Mouse (Mus musculus): Measurements from ENCODE around the gene Kirrel3.

Kirrel3 gene

GRCm38 (mm10) chr9:34603750-34604149, 118.1 kb downstream of the Kirrel3 start:
- DNase-seq (ENCODE audit: low spot score) = no peak

DNA sequence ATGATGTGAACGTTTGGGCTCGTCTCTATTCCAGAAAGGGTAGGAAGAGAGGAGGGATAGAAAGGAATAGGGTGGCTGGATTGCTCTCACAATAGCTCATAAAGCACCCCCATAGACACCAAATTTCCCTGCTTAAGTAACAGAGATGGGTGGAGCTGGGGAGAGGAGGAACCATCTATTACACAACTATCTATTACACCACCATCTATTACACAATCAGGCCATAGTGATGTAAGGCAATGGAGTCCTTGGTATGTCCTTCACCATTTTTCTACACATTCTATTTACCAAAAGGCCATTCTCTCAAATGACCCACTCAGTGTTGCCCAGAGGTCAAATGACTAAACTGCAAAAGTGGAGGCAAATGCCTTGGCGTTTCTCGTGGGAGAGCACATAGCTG, 119.2 kb downstream of the Kirrel3 start:
- DNase-seq (ENCODE audit: low spot score) = no peak

- no peak for DNase-seq (ENCODE audit: low spot score)
These were observed 119.8 kb downstream of the Kirrel3 start for GRCm38 (mm10) chr9:34605486-34605885.

DNA sequence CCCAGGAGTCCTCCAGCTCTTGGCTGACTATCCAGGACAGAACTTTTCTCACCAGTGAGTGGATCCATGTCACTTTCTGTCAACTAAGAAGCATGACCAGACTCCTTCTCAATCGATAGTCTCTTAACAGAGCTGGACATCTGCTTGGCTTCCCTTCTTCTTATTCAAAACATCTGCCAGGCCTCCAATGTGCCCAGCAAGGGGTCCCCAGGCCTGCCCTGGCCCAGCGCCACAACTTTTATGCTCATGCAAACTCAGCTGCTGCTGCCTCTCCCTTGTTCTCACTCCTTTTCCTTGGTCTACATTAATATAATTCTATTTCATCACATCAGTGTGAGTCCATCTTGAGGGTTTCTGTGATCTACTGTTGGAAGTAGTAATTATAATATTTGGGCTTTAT, 122.3 kb downstream of the Kirrel3 start:
- DNase-seq (ENCODE audit: low spot score) = no peak

GRCm38 (mm10) chr9:34612886-34613769, 127.4 kb downstream of the Kirrel3 start:
- DNase-seq (ENCODE audit: low spot score) = no peak

- no peak for DNase-seq (ENCODE audit: low spot score)
These were observed 132.4 kb downstream of the Kirrel3 start for GRCm38 (mm10) chr9:34618099-34618498.

DNA sequence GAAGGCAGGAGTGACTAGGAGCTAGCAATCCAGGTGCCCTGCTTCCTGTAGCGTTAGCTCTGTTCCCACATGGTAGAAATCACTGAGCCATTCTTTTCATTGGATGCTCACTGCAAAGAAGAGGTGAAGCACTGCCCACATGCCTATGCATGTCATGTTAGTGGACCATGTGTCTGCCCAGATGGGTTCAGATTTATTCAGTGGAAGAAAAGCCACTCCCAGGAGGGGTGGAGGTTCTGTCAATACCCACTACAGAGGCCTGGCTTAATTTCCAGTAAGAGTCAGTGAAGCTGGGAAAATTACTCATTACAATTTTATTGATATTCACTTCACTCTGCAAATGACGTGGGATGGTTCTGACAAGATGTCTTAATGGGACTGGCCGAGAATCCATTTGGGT, 134.2 kb downstream of the Kirrel3 start:
- DNase-seq (ENCODE audit: low spot score) = no peak

- peak; percentile 23 for DNase-seq (ENCODE audit: low spot score)
These were observed 137.8 kb downstream of the Kirrel3 start for GRCm38 (mm10) chr9:34623526-34623925.

GRCm38 (mm10) chr9:34624021-34624420, 138.3 kb downstream of the Kirrel3 start:
- DNase-seq (ENCODE audit: low spot score) = peak; percentile 3

GRCm38 (mm10) chr9:34628841-34629240, 143.1 kb downstream of the Kirrel3 start:
- no peak for DNase-seq (ENCODE audit: low spot score)

DNA sequence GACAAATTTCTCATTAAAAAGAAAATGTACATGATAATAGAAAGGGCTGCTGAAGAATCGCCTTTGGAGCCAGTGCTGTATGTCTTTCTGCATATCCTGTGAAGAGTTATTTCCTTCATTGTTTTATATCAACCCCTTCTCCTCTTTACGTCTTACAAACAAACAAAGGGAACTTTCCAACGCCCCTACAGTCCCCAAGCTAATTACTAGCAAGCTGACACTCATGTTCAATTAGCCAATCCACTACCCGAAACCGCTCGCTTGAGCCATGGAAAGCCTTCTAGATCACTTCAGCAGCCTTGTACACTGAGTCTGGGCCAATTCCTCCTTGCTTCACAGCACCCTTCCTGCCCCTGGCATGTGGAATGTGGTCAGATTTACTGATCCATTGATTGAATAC, 150.0 kb downstream of the Kirrel3 start:
- DNase-seq (ENCODE audit: low spot score) = no peak

GRCm38 (mm10) chr9:34643917-34644316, 158.2 kb downstream of the Kirrel3 start:
- DNase-seq (ENCODE audit: low spot score) = no peak

- DNase-seq (ENCODE audit: low spot score) = no peak
These were observed 158.7 kb downstream of the Kirrel3 start for GRCm38 (mm10) chr9:34644392-34644791.

GRCm38 (mm10) chr9:34646831-34647230, 161.1 kb downstream of the Kirrel3 start:
- no peak for DNase-seq (ENCODE audit: low spot score)

DNA sequence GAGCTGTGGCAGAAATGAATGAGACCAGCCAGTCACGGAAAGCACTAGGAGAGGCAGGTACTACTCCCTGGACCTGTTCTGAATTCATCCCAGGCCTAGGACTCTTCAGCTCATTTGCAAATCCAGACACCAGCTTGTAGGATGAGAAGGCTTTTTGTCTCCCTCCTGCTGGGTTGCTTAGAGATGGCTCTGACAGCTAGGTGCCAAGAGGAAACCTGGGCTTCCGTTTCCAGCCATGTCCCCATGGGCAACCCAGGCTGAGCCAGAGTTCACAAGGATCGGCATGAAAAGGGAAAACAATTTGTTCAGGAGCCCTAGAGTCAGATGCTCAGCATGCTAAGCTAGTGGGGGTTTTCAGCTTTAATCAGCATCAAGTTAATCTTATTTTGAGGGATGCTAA, 166.6 kb downstream of the Kirrel3 start:
- DNase-seq (ENCODE audit: low spot score) = no peak

DNA sequence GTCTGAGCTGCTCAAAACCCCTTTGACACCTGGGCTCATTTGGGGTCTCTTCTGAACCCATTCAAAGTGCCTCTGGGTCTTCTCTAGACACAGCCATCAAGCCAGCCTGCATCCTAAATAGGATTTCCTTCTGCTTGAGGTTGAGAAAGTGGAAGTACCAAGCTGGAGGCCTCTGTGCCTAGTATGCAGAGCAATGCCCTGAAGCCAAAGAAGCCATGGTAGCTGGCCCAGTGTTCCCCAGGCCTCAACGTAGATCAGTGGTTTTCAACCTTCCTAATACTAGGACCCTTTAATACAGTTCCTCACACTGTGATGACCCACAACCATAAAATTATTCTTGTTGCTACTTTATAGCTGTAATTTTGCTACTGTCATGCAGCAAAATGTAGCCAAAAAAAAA, 167.4 kb downstream of the Kirrel3 start:
- no peak for DNase-seq (ENCODE audit: low spot score)

GRCm38 (mm10) chr9:34660566-34660965, 174.9 kb downstream of the Kirrel3 start:
- no peak for DNase-seq (ENCODE audit: low spot score)

DNA sequence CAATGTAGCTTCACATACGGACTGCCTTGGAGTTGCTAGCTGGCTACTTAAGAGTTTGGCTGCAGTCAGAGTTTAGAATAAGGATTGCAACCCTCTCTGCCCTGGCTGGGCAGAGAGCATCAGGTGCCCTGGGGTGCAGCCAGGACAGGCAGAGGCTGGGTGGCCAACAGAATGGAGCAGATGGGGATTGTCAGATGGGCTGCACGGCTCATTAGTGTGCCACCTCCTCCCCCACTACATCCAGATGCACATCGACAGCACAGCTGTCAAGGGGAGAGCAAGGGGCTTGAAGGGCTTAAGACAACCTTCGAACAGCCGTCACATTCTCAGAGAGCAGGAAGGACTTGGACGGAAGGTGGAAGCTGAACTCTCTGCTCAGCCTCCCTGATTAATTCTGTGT, 177.7 kb downstream of the Kirrel3 start:
- DNase-seq (ENCODE audit: low spot score) = no peak

- DNase-seq (ENCODE audit: low spot score) = no peak
These were observed 179.9 kb downstream of the Kirrel3 start for GRCm38 (mm10) chr9:34665361-34666129.

GRCm38 (mm10) chr9:34667182-34667581, 181.5 kb downstream of the Kirrel3 start:
- no peak for DNase-seq (ENCODE audit: low spot score)

DNA sequence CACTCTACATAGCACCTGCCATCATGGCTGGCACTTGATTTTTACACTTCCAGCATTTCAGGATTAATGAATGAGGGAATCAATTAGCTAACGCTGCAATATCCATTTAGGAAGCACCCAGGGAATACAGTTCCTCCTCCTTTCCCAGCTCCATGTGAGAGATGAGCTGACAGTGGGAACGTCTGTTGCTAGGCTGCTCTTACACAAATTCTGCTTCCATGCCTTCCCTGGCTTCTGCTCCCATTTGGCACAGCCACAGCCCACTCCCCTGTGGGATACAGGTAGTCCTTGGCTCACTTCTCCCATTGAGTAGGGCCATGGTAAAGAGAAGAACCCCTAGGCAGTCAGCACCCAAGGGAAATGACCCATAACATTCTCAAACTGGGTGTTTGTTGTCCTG, 185.2 kb downstream of the Kirrel3 start:
- DNase-seq (ENCODE audit: low spot score) = no peak

GRCm38 (mm10) chr9:34686798-34687197, 201.1 kb downstream of the Kirrel3 start:
- no peak for DNase-seq (ENCODE audit: low spot score)

DNA sequence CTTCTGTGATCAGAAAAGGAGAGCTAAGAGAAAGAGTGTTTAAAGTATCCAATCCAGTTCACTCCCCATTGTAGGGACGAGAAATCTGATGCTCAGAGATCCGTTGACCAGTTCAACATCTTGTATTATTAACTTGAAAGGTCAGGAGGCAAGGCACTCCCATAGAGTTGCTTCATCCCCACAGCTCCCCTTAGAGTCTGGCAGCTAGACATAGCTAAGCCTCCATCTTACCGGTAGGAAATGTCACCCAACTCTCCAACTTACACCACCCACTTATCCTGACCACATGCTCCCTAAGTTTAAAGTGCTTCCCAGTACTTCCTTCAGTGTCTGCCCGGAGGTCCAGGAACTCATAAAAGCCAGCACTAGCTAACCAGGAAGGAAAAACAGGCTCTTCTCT, 202.7 kb downstream of the Kirrel3 start:
- DNase-seq (ENCODE audit: low spot score) = no peak
